Mouse (Mus musculus): Measurements from ENCODE around the gene Ccdc50.

DNA sequence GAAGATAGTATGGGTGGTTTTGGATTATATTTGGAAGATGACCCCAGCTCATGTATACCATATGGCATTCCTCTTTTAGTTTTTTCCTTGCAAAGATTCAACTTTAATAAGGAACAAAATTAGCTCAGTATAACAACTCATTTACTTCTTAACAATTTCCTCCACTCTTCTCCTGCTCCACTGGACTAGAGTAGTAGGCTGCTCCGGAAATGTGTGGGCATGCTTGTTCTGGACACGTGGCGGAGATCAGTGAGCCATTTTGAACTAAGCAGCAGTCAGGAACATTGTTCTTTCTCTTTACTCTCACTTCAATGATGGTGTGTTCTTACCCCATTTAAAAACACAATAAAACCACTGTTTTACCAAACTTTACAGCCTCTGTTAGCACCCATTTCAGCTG is 32.3 kb downstream of the Ccdc50 start:
- TF ChIP-seq POLR2A (IDR thresholded peaks at IDR 0.05; ENCODE audit: low read depth, low read length) (no peak), CTCF (IDR thresholded peaks at IDR 0.05; ENCODE audit: extremely low read depth, insufficient read length, insufficient replicate concordance, low read depth, low read length) (no peak)
